In the genomic region with DNA sequence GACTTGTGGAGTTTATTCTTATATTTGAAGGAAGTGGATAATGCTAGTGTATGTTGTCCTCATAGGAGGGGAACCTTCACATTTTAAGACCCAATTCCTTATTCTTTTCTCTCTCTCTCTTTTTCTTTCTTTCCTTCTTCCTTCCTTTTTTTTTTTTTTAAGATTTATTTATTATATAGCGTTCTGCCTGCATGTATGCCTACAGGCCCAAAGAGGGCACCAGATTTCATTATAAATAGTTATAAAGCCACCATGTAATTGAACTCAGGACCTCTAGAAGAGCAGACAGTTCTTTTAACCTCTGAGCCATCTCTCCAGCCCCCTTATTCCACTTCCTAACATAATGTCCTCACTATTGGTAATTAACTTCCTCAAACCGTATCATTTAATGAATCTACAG, we compare ENCODE assay signal across 8 mouse cellular contexts. TPM values are rescaled to one million over a fixed set of nuclear protein-coding genes. Genes with fewer than 3 reads are reported as not detected.
A peak's percentile ranks its signal among the peaks of the same experiment; 100 is the strongest.
DNase-seq lines count a peak whose midpoint lies in the region; ATAC-seq and TF ChIP-seq lines count a peak whose summit lies in the region.

No protein-coding gene starts in this region.

- H3K9ac ChIP-seq in hindbrain, embryonic 12.5 days, result peak overlapping the region; percentile 63
- peak overlapping the region; percentile 51 for H3K9ac ChIP-seq in midbrain, embryonic 15.5 days

- ATAC-seq in hindbrain, embryonic 12.5 days (ENCODE audit: low FRiP score), result no peak
- ATAC-seq in midbrain, embryonic 15.5 days (replicated peaks), result no peak

- TF ChIP-seq POLR2A in bone marrow macrophage, adult 2 months (IDR thresholded peaks at IDR 0.05; ENCODE audit: borderline replicate concordance, low read depth, low read length), result no peak

- WGBS in hindbrain, embryonic 12.5 days, result 41% methylated on average over 2 of the region's 2 CpGs
- WGBS in midbrain, embryonic 15.5 days, result 28% methylated on average over 2 of the region's 2 CpGs

- H3K27ac ChIP-seq in layer of hippocampus, adult 2 months, result peak overlapping the region; percentile 89
- H3K27ac ChIP-seq in bone marrow macrophage, adult 2 months (ENCODE audit: insufficient read depth, low read depth, low read length), result peak overlapping the region; percentile 62
- peak overlapping the region; percentile 83 for H3K27ac ChIP-seq in hindbrain, embryonic 12.5 days
- peak overlapping the region; percentile 80 for H3K27ac ChIP-seq in midbrain, embryonic 15.5 days

- peaks cover 5% of the 10 kb centered on the region for H3K4me1 ChIP-seq in bone marrow macrophage, adult 2 months (ENCODE audit: control insufficient read depth, insufficient read depth, low read length)
- H3K4me1 ChIP-seq in hindbrain, embryonic 12.5 days, result 0 out of 2 replicates have a peak, but pooled peaks cover 5% of the 10 kb centered on the region
- peaks cover 22% of the 10 kb centered on the region for H3K4me1 ChIP-seq in midbrain, embryonic 15.5 days

- peak overlapping the region; percentile 87 for H3K4me2 ChIP-seq in hindbrain, embryonic 12.5 days (replicated peaks)
- H3K4me2 ChIP-seq in midbrain, embryonic 15.5 days, result peak overlapping the region; percentile 94

- peaks cover 23% of the 10 kb centered on the region for H3K36me3 ChIP-seq in hindbrain, embryonic 12.5 days
- peaks cover 23% of the 10 kb centered on the region for H3K36me3 ChIP-seq in midbrain, embryonic 15.5 days (replicated peaks)

- peak; percentile 61 for TF ChIP-seq CTCF in layer of hippocampus, adult 2 months (conservative IDR thresholded peaks at IDR 0.05)
- TF ChIP-seq CTCF in bone marrow macrophage, adult 2 months (IDR thresholded peaks at IDR 0.05; ENCODE audit: low read depth, low read length), result no peak

- H3K9me3 ChIP-seq in hindbrain, embryonic 12.5 days (replicated peaks), result no peaks in the 10 kb centered on the region
- H3K9me3 ChIP-seq in midbrain, embryonic 15.5 days, result no peaks in the 10 kb centered on the region

- DNase-seq in layer of hippocampus, adult 2 months (ENCODE audit: low spot score in 2 of 2), result no peak
- DNase-seq in layer of hippocampus, adult 9-10 months (ENCODE audit: low spot score), result no peak
- no peak for DNase-seq in frontal cortex, postnatal 14 days (ENCODE audit: low spot score in 2 of 2)
- no peak for DNase-seq in right cerebral cortex, adult 18-20 months
- no peak for DNase-seq in frontal cortex, postnatal 36 days (ENCODE audit: low spot score in 2 of 2)

- H3K4me3 ChIP-seq in layer of hippocampus, adult 2 months, result peak overlapping the region; percentile 83
- peak overlapping the region; percentile 91 for H3K4me3 ChIP-seq in bone marrow macrophage, adult 2 months (ENCODE audit: insufficient read depth, low read length)
- peak overlapping the region; percentile 65 for H3K4me3 ChIP-seq in hindbrain, embryonic 12.5 days
- peak overlapping the region; percentile 97 for H3K4me3 ChIP-seq in midbrain, embryonic 15.5 days

- H3K27me3 ChIP-seq in hindbrain, embryonic 12.5 days, result no peaks in the 10 kb centered on the region
- H3K27me3 ChIP-seq in midbrain, embryonic 15.5 days (replicated peaks), result no peaks in the 10 kb centered on the region

RNA-seq across cellular contexts. Expression of gene Gpatch11, which starts 0.7 kb away (rescaled TPM):
- 10 to 100 TPM; 32.4 to 37.9 TPM for total RNA-seq in layer of hippocampus, adult 2 months (2021)
- polyA plus RNA-seq in bone marrow macrophage, adult 2 months (2012; ENCODE audit: insufficient read depth, insufficient read length, missing spikeins), result 36.4 and 38.3 TPM in 2 replicates
- 45.1 and 54.9 TPM in 2 replicates for polyA plus RNA-seq in hindbrain, embryonic 12.5 days (2016; fragmentation: Nextera tagmentation; extraction: Ambion mirVana)
- 45.3 and 46.2 TPM in 2 replicates for polyA plus RNA-seq in midbrain, embryonic 15.5 days (2015; fragmentation: Nextera tagmentation; extraction: Ambion mirVana)

RNA-seq across cellular contexts. Expression of gene Heatr5b, which starts 0.9 kb away (rescaled TPM):
- total RNA-seq in layer of hippocampus, adult 2 months (2021), result 10 to 100 TPM; 49.6 to 55.1 TPM
- polyA plus RNA-seq in bone marrow macrophage, adult 2 months (2012; ENCODE audit: insufficient read depth, insufficient read length, missing spikeins), result 16.3 and 19.6 TPM in 2 replicates
- 24.8 and 25.5 TPM in 2 replicates for polyA plus RNA-seq in hindbrain, embryonic 12.5 days (2016; fragmentation: Nextera tagmentation; extraction: Ambion mirVana)
- polyA plus RNA-seq in midbrain, embryonic 15.5 days (2015; fragmentation: Nextera tagmentation; extraction: Ambion mirVana), result 21.7 and 23.1 TPM in 2 replicates

RNA-seq across cellular contexts. Expression of gene Eif2ak2, which starts 46.3 kb away (rescaled TPM):
- 1 to 10 TPM; 5.4 to 6.2 TPM for total RNA-seq in layer of hippocampus, adult 2 months (2021)
- polyA plus RNA-seq in bone marrow macrophage, adult 2 months (2012; ENCODE audit: insufficient read depth, insufficient read length, missing spikeins), result 45.8 and 51.8 TPM in 2 replicates
- polyA plus RNA-seq in hindbrain, embryonic 12.5 days (2016; fragmentation: Nextera tagmentation; extraction: Ambion mirVana), result 7.7 and 11.1 TPM in 2 replicates
- 2.2 and 4.3 TPM in 2 replicates for polyA plus RNA-seq in midbrain, embryonic 15.5 days (2015; fragmentation: Nextera tagmentation; extraction: Ambion mirVana)
